Mouse (Mus musculus): ENCODE data around the gene Krt77. TPM values are rescaled to one million over a fixed set of nuclear protein-coding genes. Genes with fewer than 3 reads are reported as not detected.

The Krt77 gene
- total RNA-seq (2012; rRNA removed) (not detected in 2 replicates), total RNA-seq (2014; rRNA removed) (not detected in 2 replicates), polyA plus RNA-seq (2012; ENCODE audit: insufficient read length, low read depth) (not detected in 2 replicates)

- Histone ChIP-seq H3K4me3 (replicated peaks in 1 of 3; ENCODE audit: low read depth in 2 of 3, low read length in 2 of 3, poor library complexity in 1 of 3) (no peak within 1 kb of the TSS), H3K27ac (ENCODE audit: insufficient read depth, low read depth) (no peak within 1 kb of the TSS), H3K9me3 (replicated peaks; ENCODE audit: low read length) (no peaks in the 10 kb centered on the region), H3K4me1 (ENCODE audit: control insufficient read depth in 1 of 2, insufficient read depth in 2 of 2) (no peaks in the 10 kb centered on the region; a peak in 1 of 4 replicates), H3K27me3 (replicated peaks) (peaks cover 99% of the 10 kb centered on the region), H3K79me2 (replicated peaks; ENCODE audit: control insufficient read depth, extremely low read depth, insufficient read depth, poor library complexity, severe bottlenecking) (no peaks in the 10 kb centered on the region), H3K9ac (ENCODE audit: insufficient read depth, low read depth) (no peak within 1 kb of the TSS), H3K36me3 (replicated peaks in 1 of 2; ENCODE audit: control insufficient read depth in 1 of 2, insufficient read depth in 1 of 2, low read length in 1 of 2) (no peaks in the 10 kb centered on the region), H3K4me2 (ENCODE audit: insufficient read depth, low read depth, poor library complexity, severe bottlenecking) (no peak within 1 kb of the TSS)
- DNase-seq (ENCODE audit: extremely low read depth), result no peak
- in situ Hi-C loops (cut with MboI; ENCODE audit: low pct_ligation_motif_present, low pct_unique_long_range_greater_than_20kb, low sequenced_read_pairs), result no loop called here
- no peak for TF ChIP-seq USF1 (IDR thresholded peaks at IDR 0.05; ENCODE audit: low read depth, low read length)
- TF ChIP-seq SIN3A (IDR thresholded peaks at IDR 0.05; ENCODE audit: low read length), result no peak
- no peak for TF ChIP-seq MYC (IDR thresholded peaks at IDR 0.05; ENCODE audit: low read depth, low read length)
- TF ChIP-seq PAX5 (IDR thresholded peaks at IDR 0.05; ENCODE audit: low read length), result no peak
- TF ChIP-seq MAFK (IDR thresholded peaks at IDR 0.05; ENCODE audit: insufficient replicate concordance, low read length), result no peak
- dilution Hi-C loops (cut with MboI; ENCODE audit: extremely low pct_ligation_motif_present, extremely low pct_unique_long_range_greater_than_20kb, low sequenced_read_pairs), result no loop called here
These were observed at the start of gene Krt77 for GRCm38 (mm10) chr15:101869431-101869830. TSS of gene Krt77 (minus strand) at chr15:101869705.

- Histone ChIP-seq H3K9me3 (replicated peaks; ENCODE audit: low read length) (no peaks in the 10 kb centered on the region), H3K27ac (ENCODE audit: insufficient read depth, low read depth) (no peak overlapping the region), H3K9ac (ENCODE audit: insufficient read depth, low read depth) (no peak overlapping the region), H3K36me3 (replicated peaks in 1 of 2; ENCODE audit: control insufficient read depth in 1 of 2, insufficient read depth in 1 of 2, low read length in 1 of 2) (no peaks in the 10 kb centered on the region), H3K27me3 (replicated peaks) (peaks cover 77% of the 10 kb centered on the region), H3K4me1 (ENCODE audit: control insufficient read depth in 1 of 2, insufficient read depth in 2 of 2) (no peaks in the 10 kb centered on the region), H3K4me3 (replicated peaks in 1 of 3; ENCODE audit: low read depth in 2 of 3, low read length in 2 of 3, poor library complexity in 1 of 3) (no peak overlapping the region), H3K4me2 (ENCODE audit: insufficient read depth, low read depth, poor library complexity, severe bottlenecking) (no peak overlapping the region), H3K79me2 (replicated peaks; ENCODE audit: control insufficient read depth, extremely low read depth, insufficient read depth, poor library complexity, severe bottlenecking) (no peaks in the 10 kb centered on the region)
- no peak for DNase-seq (ENCODE audit: extremely low read depth)
- TF ChIP-seq MEF2A (IDR thresholded peaks at IDR 0.05; ENCODE audit: borderline replicate concordance, low read depth, low read length) (no peak), CHD2 (IDR thresholded peaks at IDR 0.05; ENCODE audit: low read length) (no peak), NELFE (IDR thresholded peaks at IDR 0.05; ENCODE audit: low read depth, low read length) (no peak), SMC3 (IDR thresholded peaks at IDR 0.05; ENCODE audit: low read depth, low read length) (no peak), MXI1 (IDR thresholded peaks at IDR 0.05; ENCODE audit: low read depth, low read length) (no peak), KAT2A (IDR thresholded peaks at IDR 0.05; ENCODE audit: insufficient replicate concordance, low read length) (no peak), MAX (IDR thresholded peaks at IDR 0.05; ENCODE audit: low read length) (no peak), ZC3H11A (IDR thresholded peaks at IDR 0.05; ENCODE audit: low read depth, low read length) (no peak), POLR2AphosphoS2 (IDR thresholded peaks at IDR 0.05; ENCODE audit: low read depth, low read length) (no peak)
- dilution Hi-C loops (cut with MboI; ENCODE audit: extremely low pct_ligation_motif_present, extremely low pct_unique_long_range_greater_than_20kb, low sequenced_read_pairs) (no loop called here), in situ Hi-C loops (cut with MboI; ENCODE audit: low pct_ligation_motif_present, low pct_unique_long_range_greater_than_20kb, low sequenced_read_pairs) (no loop called here)
These were observed 46.6 kb upstream of the Krt77 start for GRCm38 (mm10) chr15:101916072-101916471.

- H3K27ac ChIP-seq (ENCODE audit: insufficient read depth, low read depth), result no peak overlapping the region
- H3K36me3 ChIP-seq (replicated peaks in 1 of 2; ENCODE audit: control insufficient read depth in 1 of 2, insufficient read depth in 1 of 2, low read length in 1 of 2), result no peaks in the 10 kb centered on the region
- dilution Hi-C loops (cut with MboI; ENCODE audit: extremely low pct_ligation_motif_present, extremely low pct_unique_long_range_greater_than_20kb, low sequenced_read_pairs) (no loop called here), in situ Hi-C loops (cut with MboI; ENCODE audit: low pct_ligation_motif_present, low pct_unique_long_range_greater_than_20kb, low sequenced_read_pairs) (no loop called here)
- H3K27me3 ChIP-seq (replicated peaks), result peaks cover 96% of the 10 kb centered on the region
- H3K4me1 ChIP-seq (ENCODE audit: control insufficient read depth in 1 of 2, insufficient read depth in 2 of 2), result no peaks in the 10 kb centered on the region
- no peak overlapping the region for H3K4me2 ChIP-seq (ENCODE audit: insufficient read depth, low read depth, poor library complexity, severe bottlenecking)
- H3K79me2 ChIP-seq (replicated peaks; ENCODE audit: control insufficient read depth, extremely low read depth, insufficient read depth, poor library complexity, severe bottlenecking), result no peaks in the 10 kb centered on the region
- no peak overlapping the region for H3K9ac ChIP-seq (ENCODE audit: insufficient read depth, low read depth)
- H3K4me3 ChIP-seq (replicated peaks in 1 of 3; ENCODE audit: low read depth in 2 of 3, low read length in 2 of 3, poor library complexity in 1 of 3), result no peak overlapping the region
- TF ChIP-seq SMC3 (IDR thresholded peaks at IDR 0.05; ENCODE audit: low read depth, low read length), result no peak
- no peak for TF ChIP-seq MAFK (IDR thresholded peaks at IDR 0.05; ENCODE audit: insufficient replicate concordance, low read length)
- peak; percentile 51; the same call in 1 of the 2 replicates for TF ChIP-seq MAX (IDR thresholded peaks at IDR 0.05; ENCODE audit: low read length)
- TF ChIP-seq ETS1 (conservative IDR thresholded peaks at IDR 0.05; ENCODE audit: low read depth, low read length), result no peak
- no peak for TF ChIP-seq NELFE (IDR thresholded peaks at IDR 0.05; ENCODE audit: low read depth, low read length)
- no peak for TF ChIP-seq MXI1 (IDR thresholded peaks at IDR 0.05; ENCODE audit: low read depth, low read length)
- no peak for TF ChIP-seq MAZ (IDR thresholded peaks at IDR 0.05; ENCODE audit: low read depth, low read length)
- TF ChIP-seq TCF12 (IDR thresholded peaks at IDR 0.05; ENCODE audit: low read depth, low read length), result no peak
- TF ChIP-seq ZC3H11A (IDR thresholded peaks at IDR 0.05; ENCODE audit: low read depth, low read length), result no peak
- TF ChIP-seq GABPA (IDR thresholded peaks at IDR 0.05; ENCODE audit: insufficient replicate concordance, low read depth, low read length), result no peak
- no peak for TF ChIP-seq HCFC1 (IDR thresholded peaks at IDR 0.05; ENCODE audit: low read depth, low read length)
- no peak for TF ChIP-seq JUN (IDR thresholded peaks at IDR 0.05; ENCODE audit: insufficient read depth, low read depth, low read length)
- no peak for TF ChIP-seq JUND (conservative IDR thresholded peaks at IDR 0.05; ENCODE audit: low read depth, low read length)
- TF ChIP-seq BHLHE40 (IDR thresholded peaks at IDR 0.05; ENCODE audit: low read depth, low read length), result peak; percentile 78
- TF ChIP-seq USF1 (IDR thresholded peaks at IDR 0.05; ENCODE audit: low read depth, low read length), result peak; percentile 12; the same call in 1 of the 2 replicates
- no peak for DNase-seq (ENCODE audit: extremely low read depth)
- no peaks in the 10 kb centered on the region for H3K9me3 ChIP-seq (replicated peaks; ENCODE audit: low read length)
These were observed 35.3 kb upstream of the Krt77 start for GRCm38 (mm10) chr15:101904849-101905248.
